Mouse (Mus musculus) kidney, embryonic 14.5 days (tissue): ENCODE measurements around the gene Tmprss13. TPM values are rescaled to one million over a fixed set of nuclear protein-coding genes. Genes with fewer than 3 reads are reported as not detected.

Experiments
- polyA plus RNA-seq: library from polyadenylated mRNA; unstranded; fragments of >200 nt; fragmentation: Nextera tagmentation; extraction: Ambion mirVana; gene quantifications from 2 replicates; pipeline ENCODE4 v1.2.1, GENCODE M21; 2014

Gene Tmprss13
- polyA plus RNA-seq, 1 experiment from 2014 or later: 0.08 TPM

Other genes with a start within 250 kb of the Tmprss13 start
- gene Jaml, start 239.9 kb upstream of the Tmprss13 start, polyA plus RNA-seq: 0.46 TPM in 1 of 2 replicates, not detected in the other
- gene Scn2b, start 201.3 kb upstream of the Tmprss13 start, polyA plus RNA-seq: 4.6 and 5.3 TPM in 2 replicates
- gene Scn4b, start 180.7 kb upstream of the Tmprss13 start, polyA plus RNA-seq: 0.11 and 0.16 TPM in 2 replicates
- gene BC049352, start 137.1 kb upstream of the Tmprss13 start, polyA plus RNA-seq: not detected in 2 replicates
- 0.26 and 1.1 TPM in 2 replicates for gene Tmprss4, start 115.0 kb upstream of the Tmprss13 start, polyA plus RNA-seq
- 0.31 and 0.97 TPM in 2 replicates for gene Il10ra, start 50.0 kb upstream of the Tmprss13 start, polyA plus RNA-seq
- 139 and 156 TPM in 2 replicates for gene Fxyd6, start 51.1 kb downstream of the Tmprss13 start, polyA plus RNA-seq
- gene Fxyd2, start 80.6 kb downstream of the Tmprss13 start, polyA plus RNA-seq: 137 and 153 TPM in 2 replicates
- gene Dscaml1, start 107.5 kb downstream of the Tmprss13 start, polyA plus RNA-seq: 0.14 and 0.23 TPM in 2 replicates